Mouse (Mus musculus) cerebellum, adult 2 months (tissue): ENCODE results near the gene Gpr19.

Experiments used
- CTCF ChIP-seq: fragments of 200-500 bp; IDR thresholded peaks from 2 replicates; pipeline ENCODE4 v1.5.1; 2011; ENCODE audit warnings: low read depth, mild to moderate bottlenecking, control low read depth, low read length, moderate library complexity, borderline replicate concordance; ENCODE audit not compliant: insufficient read depth
- POLR2A ChIP-seq: fragments of 200-500 bp; IDR thresholded peaks from 2 replicates; pipeline ENCODE4 v1.6.1; 2011; ENCODE audit warnings: low read length, control low read depth, borderline replicate concordance; ENCODE audit not compliant: insufficient read depth

DNA sequence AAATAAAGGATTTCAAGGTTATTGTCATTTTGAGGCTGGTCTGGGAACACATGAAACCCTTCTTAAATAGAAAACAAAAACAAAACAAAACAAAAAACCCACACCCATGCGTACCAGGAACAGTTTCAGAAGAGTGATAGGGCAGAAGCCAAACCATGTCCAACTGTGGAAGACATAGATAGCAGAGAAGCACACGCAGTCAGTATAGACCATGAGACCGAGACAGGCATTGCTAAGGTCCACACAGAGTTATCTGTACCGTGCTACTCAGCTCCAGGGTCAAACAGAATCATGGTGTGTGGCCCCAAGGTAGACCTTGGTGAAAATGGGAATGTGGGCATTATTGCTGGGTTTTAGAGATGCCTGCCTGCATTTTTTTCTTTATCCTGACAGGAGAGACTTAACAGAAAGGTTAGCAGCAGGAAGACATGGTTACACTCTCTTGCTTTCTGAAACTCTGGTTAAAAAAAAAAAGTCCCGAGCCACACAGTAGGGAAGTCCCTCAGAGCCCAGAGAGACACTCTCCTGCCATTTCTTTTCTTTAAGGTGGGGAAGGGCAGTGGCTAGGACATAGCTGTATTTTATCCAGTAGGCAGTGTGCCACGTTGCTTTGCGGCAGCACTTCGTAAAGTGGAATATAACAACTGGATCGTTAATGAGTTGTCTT lies 63.7 kb downstream of the Gpr19 start:
- TF ChIP-seq CTCF: no peak
- TF ChIP-seq POLR2A: no peak
